Mouse (Mus musculus): ENCODE results near the gene Mum1l1.

- TF ChIP-seq CTCF (IDR thresholded peaks at IDR 0.05; ENCODE audit: borderline replicate concordance, insufficient read depth, low read length) (no peak), POLR2A (IDR thresholded peaks at IDR 0.05; ENCODE audit: low read depth, low read length) (no peak)
Measured at GRCm38 (mm10) chrX:139178928-139179327, 30.9 kb upstream of the Mum1l1 start, which contains the start of gene 4933428M09Rik.

Data from embryonic fibroblast, embryonic 13.5 days (primary cell).